12 mouse cellular contexts compared by ENCODE assay signal in the genomic region with DNA sequence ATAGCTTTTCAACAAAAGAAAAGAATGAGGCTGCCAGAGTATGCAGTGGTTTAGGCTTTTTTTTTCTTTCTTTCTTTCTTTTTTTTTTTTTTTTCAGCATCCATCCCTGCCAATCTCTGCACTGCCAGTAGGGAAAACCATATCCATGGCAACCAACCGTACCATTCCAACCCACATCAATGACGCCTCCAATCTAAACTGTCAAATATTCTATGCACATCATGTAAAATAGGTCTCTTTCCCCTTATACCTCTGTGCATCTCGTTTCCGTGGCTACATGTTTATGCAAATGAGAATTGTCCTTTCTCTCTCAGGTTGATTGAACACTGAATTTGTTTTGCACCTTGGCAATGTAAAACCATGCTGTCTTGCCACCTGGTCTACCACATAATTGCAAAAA.
DNase-seq lines count a peak whose midpoint lies in the region; ATAC-seq and TF ChIP-seq lines count a peak whose summit lies in the region.
"Had no signal": no experiment of that assay in that cellular context is flagged by ENCODE, and none has a peak within 500 bp of the region (broad histone marks: within the 10 kb centered on the region; RNA-seq: fewer than 3 reads in every experiment).

No protein-coding gene starts in this region.

- TF ChIP-seq EP300 in stomach, postnatal 0 days (optimal IDR thresholded peaks at IDR 0.05) = no peak

- no peaks in the 10 kb centered on the region for H3K27me3 ChIP-seq in hindbrain, embryonic 16.5 days (replicated peaks; ENCODE audit: control insufficient read depth, insufficient read depth, low read length)
- H3K27me3 ChIP-seq in neural tube, embryonic 12.5 days (replicated peaks) = no peaks in the 10 kb centered on the region
- no peaks in the 10 kb centered on the region for H3K27me3 ChIP-seq in limb, embryonic 10.5 days (ENCODE audit: low read depth, poor library complexity, severe bottlenecking)
- H3K27me3 ChIP-seq in stomach, postnatal 0 days (ENCODE audit: control insufficient read depth, insufficient read depth, low read length) = no peaks in the 10 kb centered on the region
- H3K27me3 ChIP-seq: heart, embryonic 13.5 days had no signal

- 18% methylated on average over 4 of the region's 4 CpGs for WGBS in hindbrain, embryonic 16.5 days
- WGBS in neural tube, embryonic 12.5 days = 64% methylated on average over 4 of the region's 4 CpGs
- 88% methylated on average over 4 of the region's 4 CpGs for WGBS in limb, embryonic 10.5 days
- 78% methylated on average over 4 of the region's 4 CpGs for WGBS in stomach, postnatal 0 days

- peaks cover 6% of the 10 kb centered on the region; the same call in 1 of the 2 replicates for H3K4me1 ChIP-seq in hindbrain, embryonic 16.5 days (ENCODE audit: control insufficient read depth, insufficient read depth, low read depth, low read length)
- H3K4me1 ChIP-seq in neural tube, embryonic 12.5 days = no peaks in the 10 kb centered on the region
- H3K4me1 ChIP-seq in limb, embryonic 10.5 days = no peaks in the 10 kb centered on the region
- no peaks in the 10 kb centered on the region for H3K4me1 ChIP-seq in stomach, postnatal 0 days (replicated peaks; ENCODE audit: control insufficient read depth, insufficient read depth)
- H3K4me1 ChIP-seq: heart, embryonic 13.5 days had no signal

- TF ChIP-seq CTCF in stomach, postnatal 0 days (IDR thresholded peaks at IDR 0.05; ENCODE audit: low read depth) = no peak

- H3K9me3 ChIP-seq in hindbrain, embryonic 16.5 days (ENCODE audit: control insufficient read depth, low read length) = no peaks in the 10 kb centered on the region
- no peaks in the 10 kb centered on the region for H3K9me3 ChIP-seq in neural tube, embryonic 12.5 days
- H3K9me3 ChIP-seq in limb, embryonic 10.5 days (replicated peaks) = no peaks in the 10 kb centered on the region
- no peaks in the 10 kb centered on the region for H3K9me3 ChIP-seq in stomach, postnatal 0 days (ENCODE audit: control insufficient read depth, low read length)
- H3K9me3 ChIP-seq: heart, embryonic 13.5 days had no signal

- H3K4me2 ChIP-seq in hindbrain, embryonic 16.5 days (ENCODE audit: low read length) = 0 out of 2 replicates have a peak overlapping the region, but pooled peaks have one; percentile 10
- H3K4me2 ChIP-seq in neural tube, embryonic 12.5 days (replicated peaks) = no peak overlapping the region
- no peak overlapping the region for H3K4me2 ChIP-seq in stomach, postnatal 0 days (replicated peaks; ENCODE audit: low read depth)
- H3K4me2 ChIP-seq: heart, embryonic 13.5 days had no signal

- H3K9ac ChIP-seq in hindbrain, embryonic 16.5 days (ENCODE audit: low read depth, low read length) = no peak overlapping the region
- no peak overlapping the region for H3K9ac ChIP-seq in neural tube, embryonic 12.5 days
- H3K9ac ChIP-seq in stomach, postnatal 0 days (ENCODE audit: low read length) = no peak overlapping the region
- H3K9ac ChIP-seq: heart, embryonic 13.5 days; liver, postnatal 0 days had no signal

- H3K27ac ChIP-seq in hindbrain, embryonic 16.5 days (ENCODE audit: low read depth, low read length) = peak overlapping the region; percentile 64
- H3K27ac ChIP-seq in neural tube, embryonic 12.5 days = no peak overlapping the region
- H3K27ac ChIP-seq in limb, embryonic 10.5 days = no peak overlapping the region
- H3K27ac ChIP-seq in stomach, postnatal 0 days (replicated peaks) = no peak overlapping the region
- H3K27ac ChIP-seq: gastrocnemius, adult 2 months; heart, embryonic 13.5 days had no signal

- peak; percentile 94 for ATAC-seq in hindbrain, embryonic 16.5 days
- peak; percentile 85 for ATAC-seq in neural tube, embryonic 12.5 days (ENCODE audit: low FRiP score, low read depth)
- no peak for ATAC-seq in stomach, postnatal 0 days (ENCODE audit: low FRiP score, low TSS enrichment)
- ATAC-seq: liver, postnatal 0 days had no signal

- no peaks in the 10 kb centered on the region for H3K36me3 ChIP-seq in hindbrain, embryonic 16.5 days (ENCODE audit: control insufficient read depth, insufficient read depth, low read length)
- no peaks in the 10 kb centered on the region for H3K36me3 ChIP-seq in neural tube, embryonic 12.5 days
- H3K36me3 ChIP-seq in limb, embryonic 10.5 days = no peaks in the 10 kb centered on the region
- H3K36me3 ChIP-seq in stomach, postnatal 0 days (ENCODE audit: control insufficient read depth, insufficient read depth, low read length) = no peaks in the 10 kb centered on the region
- H3K36me3 ChIP-seq: heart, embryonic 13.5 days had no signal

- peak; percentile 12 for DNase-seq in layer of hippocampus, adult 11-12 months (ENCODE audit: low spot score)
- no peak for DNase-seq in layer of hippocampus, postnatal 25 days (ENCODE audit: extremely low spot score in 1 of 2, low spot score in 1 of 2)
- DNase-seq in brain, embryonic 18.5 days (ENCODE audit: low read depth, low spot score) = peak; percentile 72
- DNase-seq in limb, embryonic 10.5 days (ENCODE audit: low spot score) = no peak
- no peak for DNase-seq in stomach, postnatal 0 days (ENCODE audit: low spot score)
- no peak for DNase-seq in urinary bladder, postnatal 10 days (ENCODE audit: low spot score)
- DNase-seq: gastrocnemius, adult 2 months; kidney, adult 11 months; liver, postnatal 0 days had no signal

- H3K4me3 ChIP-seq in hindbrain, embryonic 16.5 days (ENCODE audit: low read length) = no peak overlapping the region
- no peak overlapping the region for H3K4me3 ChIP-seq in neural tube, embryonic 12.5 days
- no peak overlapping the region for H3K4me3 ChIP-seq in limb, embryonic 10.5 days
- no peak overlapping the region for H3K4me3 ChIP-seq in stomach, postnatal 0 days (ENCODE audit: low read depth, low read length)
- H3K4me3 ChIP-seq: gastrocnemius, adult 2 months; heart, embryonic 13.5 days had no signal

Comparison
In these comparisons a context has a peak if more than half of its experiments do, and no peak if none do; other contexts are left out.
1. DNase-seq: peak in layer of hippocampus, adult 11-12 months (single experiment) and brain, embryonic 18.5 days (single experiment); none in layer of hippocampus, postnatal 25 days (0 of 2), limb, embryonic 10.5 days (single experiment), stomach, postnatal 0 days (single experiment) and urinary bladder, postnatal 10 days (single experiment).